ENCODE assay signal across 9 mouse cellular contexts in genomic region chr17:45847701-45848378, GRCm38 (mm10).
DNase-seq lines count a peak whose midpoint lies in the region; ATAC-seq and TF ChIP-seq lines count a peak whose summit lies in the region.
"Had no signal": no experiment of that assay in that cellular context is flagged by ENCODE, and none has a peak within 500 bp of the region (broad histone marks: within the 10 kb centered on the region; RNA-seq: fewer than 3 reads in every experiment).

No protein-coding gene starts in this region.

- 0 out of 2 replicates have a peak, but pooled peaks have one; percentile 19 for ATAC-seq in hindbrain, embryonic 15.5 days (ENCODE audit: low FRiP score, low read depth)
- ATAC-seq in hindbrain, embryonic 16.5 days: no peak
- ATAC-seq in embryonic facial prominence, embryonic 13.5 days (ENCODE audit: insufficient number of reproducible peaks, insufficient read depth, low FRiP score, low TSS enrichment, low read depth): 0 out of 2 replicates have a peak, but pooled peaks have one; percentile 15
- ATAC-seq in heart, embryonic 13.5 days (ENCODE audit: extremely low read depth, insufficient number of reproducible peaks, low FRiP score, low TSS enrichment): no peak
- no peak for ATAC-seq in forebrain, embryonic 15.5 days (replicated peaks)
- ATAC-seq: forebrain, postnatal 0 days had no signal

- 95% methylated on average over 14 of the region's 14 CpGs for WGBS in hindbrain, embryonic 15.5 days
- 96% methylated on average over 14 of the region's 14 CpGs for WGBS in hindbrain, embryonic 16.5 days
- 88% methylated on average over 14 of the region's 14 CpGs for WGBS in embryonic facial prominence, embryonic 13.5 days
- 70% methylated on average over 14 of the region's 14 CpGs for WGBS in heart, embryonic 13.5 days
- 94% methylated on average over 14 of the region's 14 CpGs for WGBS in forebrain, embryonic 15.5 days

- H3K27ac ChIP-seq in hindbrain, embryonic 15.5 days (replicated peaks): no peak overlapping the region
- no peak overlapping the region for H3K27ac ChIP-seq in hindbrain, embryonic 16.5 days (ENCODE audit: low read depth, low read length)
- no peak overlapping the region for H3K27ac ChIP-seq in ES-Bruce4 (ENCODE audit: insufficient read depth, low read length)
- H3K27ac ChIP-seq in embryonic facial prominence, embryonic 13.5 days: no peak overlapping the region
- H3K27ac ChIP-seq in heart, embryonic 13.5 days (replicated peaks): no peak overlapping the region
- H3K27ac ChIP-seq in forebrain, embryonic 15.5 days (replicated peaks): no peak overlapping the region

- H3K4me3 ChIP-seq in hindbrain, embryonic 15.5 days: no peak overlapping the region
- H3K4me3 ChIP-seq in hindbrain, embryonic 16.5 days (ENCODE audit: low read length): no peak overlapping the region
- H3K4me3 ChIP-seq in ES-Bruce4 (ENCODE audit: low read depth, low read length): no peak overlapping the region
- no peak overlapping the region for H3K4me3 ChIP-seq in embryonic facial prominence, embryonic 13.5 days
- H3K4me3 ChIP-seq in heart, embryonic 13.5 days: no peak overlapping the region
- H3K4me3 ChIP-seq in forebrain, embryonic 15.5 days: no peak overlapping the region

- H3K4me2 ChIP-seq in hindbrain, embryonic 15.5 days: no peak overlapping the region
- H3K4me2 ChIP-seq in hindbrain, embryonic 16.5 days (ENCODE audit: low read length): no peak overlapping the region
- H3K4me2 ChIP-seq in embryonic facial prominence, embryonic 13.5 days: no peak overlapping the region
- no peak overlapping the region for H3K4me2 ChIP-seq in heart, embryonic 13.5 days
- H3K4me2 ChIP-seq in forebrain, embryonic 15.5 days (replicated peaks): no peak overlapping the region

- no peaks in the 10 kb centered on the region for H3K36me3 ChIP-seq in hindbrain, embryonic 15.5 days
- H3K36me3 ChIP-seq in hindbrain, embryonic 16.5 days (ENCODE audit: control insufficient read depth, insufficient read depth, low read length): no peaks in the 10 kb centered on the region
- no peaks in the 10 kb centered on the region for H3K36me3 ChIP-seq in ES-Bruce4 (ENCODE audit: control insufficient read depth, insufficient read depth, low read length, poor library complexity, severe bottlenecking)
- H3K36me3 ChIP-seq in embryonic facial prominence, embryonic 13.5 days: no peaks in the 10 kb centered on the region
- H3K36me3 ChIP-seq in heart, embryonic 13.5 days: no peaks in the 10 kb centered on the region
- no peaks in the 10 kb centered on the region for H3K36me3 ChIP-seq in forebrain, embryonic 15.5 days

- H3K4me1 ChIP-seq in hindbrain, embryonic 15.5 days (replicated peaks): 0 out of 2 replicates have a peak, but pooled peaks cover 5% of the 10 kb centered on the region
- H3K4me1 ChIP-seq in hindbrain, embryonic 16.5 days (ENCODE audit: control insufficient read depth, insufficient read depth, low read depth, low read length): no peaks in the 10 kb centered on the region
- peaks cover 6% of the 10 kb centered on the region for H3K4me1 ChIP-seq in ES-Bruce4 (ENCODE audit: control insufficient read depth, insufficient read depth, low read length)
- peaks cover 9% of the 10 kb centered on the region; the same call in 1 of the 2 replicates for H3K4me1 ChIP-seq in embryonic facial prominence, embryonic 13.5 days
- peaks cover 12% of the 10 kb centered on the region for H3K4me1 ChIP-seq in heart, embryonic 13.5 days
- H3K4me1 ChIP-seq in forebrain, embryonic 15.5 days: no peaks in the 10 kb centered on the region

- DNase-seq in thymus, postnatal 25 days: no peak
- no peak for DNase-seq in frontal cortex, adult 2 months (ENCODE audit: extremely low spot score in 1 of 2, low spot score in 1 of 2)
- DNase-seq: forebrain, postnatal 0 days had no signal

- H3K9ac ChIP-seq in hindbrain, embryonic 15.5 days: no peak overlapping the region
- no peak overlapping the region for H3K9ac ChIP-seq in hindbrain, embryonic 16.5 days (ENCODE audit: low read depth, low read length)
- no peak overlapping the region for H3K9ac ChIP-seq in ES-Bruce4 (ENCODE audit: low read depth, poor library complexity, severe bottlenecking)
- no peak overlapping the region for H3K9ac ChIP-seq in embryonic facial prominence, embryonic 13.5 days
- 0 out of 2 replicates have a peak overlapping the region, but pooled peaks have one; percentile 44 for H3K9ac ChIP-seq in heart, embryonic 13.5 days
- no peak overlapping the region for H3K9ac ChIP-seq in forebrain, embryonic 15.5 days (replicated peaks)
- H3K9ac ChIP-seq: forebrain, postnatal 0 days had no signal

- no peaks in the 10 kb centered on the region for H3K27me3 ChIP-seq in hindbrain, embryonic 15.5 days
- H3K27me3 ChIP-seq in hindbrain, embryonic 16.5 days (replicated peaks; ENCODE audit: control insufficient read depth, insufficient read depth, low read length): no peaks in the 10 kb centered on the region
- H3K27me3 ChIP-seq in ES-Bruce4 (ENCODE audit: control insufficient read depth, insufficient read depth, low read length, poor library complexity, severe bottlenecking): no peaks in the 10 kb centered on the region
- H3K27me3 ChIP-seq in embryonic facial prominence, embryonic 13.5 days: 0 out of 2 replicates have a peak, but pooled peaks cover 3% of the 10 kb centered on the region
- peaks cover 29% of the 10 kb centered on the region for H3K27me3 ChIP-seq in heart, embryonic 13.5 days (replicated peaks)
- H3K27me3 ChIP-seq in forebrain, embryonic 15.5 days: no peaks in the 10 kb centered on the region

- TF ChIP-seq CTCF in ES-Bruce4 (IDR thresholded peaks at IDR 0.05; ENCODE audit: low read depth, low read length): no peak

- TF ChIP-seq POLR2A in ES-Bruce4 (IDR thresholded peaks at IDR 0.05; ENCODE audit: insufficient read depth, low read length): no peak

- TF ChIP-seq EP300 in ES-Bruce4 (IDR thresholded peaks at IDR 0.05; ENCODE audit: insufficient read depth, low read depth, low read length): peak; percentile 38; the same call in 1 of the 2 replicates

- no peaks in the 10 kb centered on the region for H3K9me3 ChIP-seq in hindbrain, embryonic 15.5 days
- H3K9me3 ChIP-seq in hindbrain, embryonic 16.5 days (ENCODE audit: control insufficient read depth, low read length): no peaks in the 10 kb centered on the region
- no peaks in the 10 kb centered on the region for H3K9me3 ChIP-seq in ES-Bruce4 (replicated peaks; ENCODE audit: control insufficient read depth, insufficient read depth, low read length, poor library complexity, severe bottlenecking)
- no peaks in the 10 kb centered on the region; the same call in 1 of the 2 replicates for H3K9me3 ChIP-seq in embryonic facial prominence, embryonic 13.5 days
- peaks cover 2% of the 10 kb centered on the region; the same call in 1 of the 2 replicates for H3K9me3 ChIP-seq in heart, embryonic 13.5 days
- no peaks in the 10 kb centered on the region for H3K9me3 ChIP-seq in forebrain, embryonic 15.5 days

Comparison
In these comparisons a context has a peak if more than half of its experiments do, and no peak if none do; other contexts are left out.
1. ATAC-seq: peak in hindbrain, embryonic 15.5 days (single experiment) and embryonic facial prominence, embryonic 13.5 days (single experiment); none in hindbrain, embryonic 16.5 days (single experiment), heart, embryonic 13.5 days (single experiment) and forebrain, embryonic 15.5 days (single experiment).